Mouse (Mus musculus) liver, adult 10 weeks (tissue): ENCODE data around the gene Hist1h2bp. TPM values are rescaled to one million over a fixed set of nuclear protein-coding genes. Genes with fewer than 3 reads are reported as not detected.

Source experiments
- polyA plus RNA-seq: library from polyadenylated mRNA; stranded (reverse); fragments of 350-450 nt; fragmentation: Illumina TruSeq; extraction: RNeasy Lipid Tissue Mini Kit (QIAGEN cat#74804); gene quantifications from one replicate; pipeline ENCODE4 v1.2.3, GENCODE M21; 2014; ENCODE audit warnings: low read depth, low replicate concordance

Hist1h2bp gene
- polyA plus RNA-seq, result not detected

DNA sequence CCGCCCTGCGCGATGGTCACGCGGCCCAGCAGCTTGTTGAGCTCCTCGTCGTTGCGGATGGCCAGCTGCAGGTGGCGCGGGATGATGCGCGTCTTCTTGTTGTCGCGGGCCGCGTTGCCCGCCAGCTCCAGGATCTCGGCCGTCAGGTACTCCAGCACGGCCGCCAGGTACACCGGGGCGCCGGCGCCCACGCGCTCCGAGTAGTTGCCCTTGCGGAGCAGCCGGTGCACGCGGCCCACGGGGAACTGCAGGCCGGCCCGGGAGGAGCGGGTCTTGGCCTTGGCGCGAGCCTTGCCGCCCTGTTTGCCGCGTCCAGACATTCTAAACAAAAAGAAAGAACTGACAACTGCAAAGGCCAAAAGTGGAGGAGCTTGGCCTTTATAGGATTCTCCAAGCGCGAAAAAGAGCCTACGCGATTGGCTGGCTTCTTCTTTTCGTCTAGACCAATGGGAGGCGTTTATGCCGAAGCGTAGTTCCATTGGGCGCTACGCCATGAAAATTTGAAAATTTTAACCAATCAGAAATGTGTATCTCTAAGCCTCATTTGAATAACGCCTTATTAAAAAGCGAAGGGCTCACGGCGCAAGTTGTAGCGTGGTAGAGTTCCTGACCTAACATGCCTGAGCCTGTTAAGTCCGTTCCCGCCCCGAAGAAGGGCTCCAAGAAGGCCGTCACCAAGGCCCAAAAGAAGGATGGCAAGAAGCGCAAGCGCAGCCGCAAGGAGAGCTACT lies at the start of gene Hist1h2bp, which contains the start of gene Hist1h2an:
Hist1h2bp (plus strand) TSS at position 563 of the 731 bp plus-strand sequence.
Hist1h2an (minus strand) TSS at position 320 of the 731 bp plus-strand sequence.

DNA sequence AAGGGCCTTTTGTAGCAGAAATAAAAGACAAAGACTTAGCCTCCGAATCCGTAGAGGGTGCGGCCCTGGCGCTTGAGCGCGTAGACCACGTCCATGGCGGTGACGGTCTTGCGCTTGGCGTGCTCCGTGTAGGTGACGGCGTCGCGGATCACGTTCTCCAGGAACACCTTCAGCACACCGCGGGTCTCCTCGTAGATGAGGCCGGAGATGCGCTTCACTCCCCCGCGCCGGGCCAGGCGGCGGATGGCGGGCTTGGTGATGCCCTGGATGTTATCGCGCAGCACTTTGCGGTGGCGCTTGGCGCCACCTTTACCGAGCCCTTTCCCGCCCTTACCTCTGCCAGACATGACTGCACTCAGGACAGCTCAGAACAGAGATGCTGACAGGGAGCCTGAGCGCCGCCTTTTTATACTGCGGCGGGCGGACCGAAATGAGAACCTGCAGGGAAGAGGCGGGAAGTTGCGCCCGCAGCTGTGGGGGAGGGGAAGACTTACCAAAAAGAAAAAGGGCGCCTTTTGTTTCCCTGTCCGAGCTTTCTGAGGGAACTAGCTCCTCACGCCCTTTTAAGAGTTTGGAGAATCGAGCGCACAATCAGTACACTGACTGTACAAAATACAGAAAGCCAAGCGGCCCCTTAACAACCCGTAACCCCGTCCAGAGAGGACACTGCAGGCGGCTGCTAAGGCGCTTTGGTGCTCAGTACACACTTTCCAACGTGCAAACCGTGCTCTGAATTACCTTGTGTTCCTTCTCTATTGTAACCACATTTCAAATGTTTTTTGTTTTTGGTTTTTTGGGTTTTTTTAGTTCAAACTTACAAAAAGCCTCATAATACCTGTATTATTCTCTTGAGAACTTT lies 36.9 kb upstream of the Hist1h2bp start, which contains the start of gene Hist1h4k:
Hist1h4k (minus strand) TSS at position 347 of the 859 bp plus-strand sequence.

DNA sequence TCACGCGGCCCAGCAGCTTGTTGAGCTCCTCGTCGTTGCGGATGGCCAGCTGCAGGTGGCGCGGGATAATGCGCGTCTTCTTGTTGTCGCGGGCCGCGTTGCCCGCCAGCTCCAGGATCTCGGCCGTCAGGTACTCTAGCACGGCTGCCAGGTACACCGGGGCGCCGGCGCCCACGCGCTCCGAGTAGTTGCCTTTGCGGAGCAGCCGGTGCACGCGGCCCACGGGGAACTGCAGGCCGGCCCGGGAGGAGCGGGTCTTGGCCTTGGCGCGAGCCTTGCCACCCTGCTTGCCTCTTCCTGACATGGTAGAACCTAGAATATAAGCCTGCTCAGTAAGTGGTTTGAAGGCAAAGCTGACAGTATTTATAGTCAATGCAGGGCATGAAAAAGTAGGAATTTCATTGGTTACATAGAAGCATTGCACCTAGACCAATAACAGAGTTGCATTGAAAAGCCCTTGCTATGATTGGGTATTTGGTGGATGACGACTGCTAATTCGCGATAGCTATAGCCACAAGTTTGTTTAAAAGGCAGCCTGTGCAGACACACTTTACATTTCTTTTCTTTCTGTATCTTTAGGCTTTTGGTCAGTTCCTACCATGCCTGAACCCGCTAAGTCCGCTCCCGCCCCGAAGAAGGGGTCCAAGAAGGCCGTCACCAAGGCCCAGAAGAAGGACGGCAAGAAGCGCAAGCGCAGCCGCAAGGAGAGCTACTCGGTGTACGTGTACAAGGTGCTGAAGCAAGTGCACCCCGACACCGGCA lies 33.6 kb upstream of the Hist1h2bp start, which contains the start of the genes Hist1h2ak and Hist1h2bn:
Hist1h2ak (minus strand) TSS at position 304 of the 762 bp plus-strand sequence.
Hist1h2bn (plus strand) TSS at position 600 of the 762 bp plus-strand sequence.

DNA sequence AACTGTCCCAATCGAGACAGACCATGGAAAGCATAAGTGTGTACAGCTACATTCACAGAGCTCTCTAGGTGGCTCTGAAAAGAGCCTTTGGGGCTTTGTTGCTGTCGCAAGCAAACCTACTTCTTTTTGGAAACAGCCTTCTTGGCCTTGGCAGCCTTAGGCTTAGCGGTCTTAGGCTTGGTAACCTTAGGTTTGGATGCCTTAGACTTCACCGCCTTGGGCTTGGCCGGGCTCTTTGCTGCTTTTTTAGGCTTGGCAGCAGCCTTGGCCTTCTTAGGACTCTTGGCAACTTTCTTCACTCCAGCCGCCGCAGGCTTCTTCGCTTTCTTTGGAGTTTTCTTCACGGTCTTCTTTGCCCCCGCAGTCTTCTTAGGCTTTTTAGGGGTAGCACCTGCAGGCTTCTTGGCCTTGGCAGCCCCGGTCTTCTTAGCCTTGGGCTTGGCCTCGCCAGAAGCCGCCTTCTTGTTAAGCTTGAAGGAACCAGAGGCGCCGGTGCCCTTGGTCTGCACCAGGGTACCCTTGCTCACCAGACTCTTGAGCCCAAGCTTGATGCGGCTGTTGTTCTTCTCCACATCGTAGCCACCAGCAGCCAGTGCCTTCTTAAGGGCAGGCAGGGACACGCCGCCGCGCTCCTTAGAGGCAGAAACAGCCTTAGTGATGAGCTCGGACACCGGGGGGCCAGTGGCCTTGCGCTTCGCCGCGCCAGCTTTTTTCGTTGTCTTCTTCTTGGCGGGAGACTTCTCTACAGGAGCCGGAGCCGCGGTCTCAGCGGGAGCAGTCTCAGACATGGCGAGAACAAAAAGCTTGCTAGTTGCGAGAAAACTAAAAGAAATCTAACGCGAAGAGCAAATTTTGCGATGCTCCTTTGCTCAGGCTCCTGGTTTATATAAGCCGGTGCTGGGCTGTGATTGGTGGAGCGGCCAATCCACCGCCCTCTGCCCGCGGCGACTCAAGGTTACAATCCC lies 7.2 kb upstream of the Hist1h2bp start, which contains the start of gene Hist1h1b:
Hist1h1b (minus strand) TSS at position 859 of the 965 bp plus-strand sequence.

DNA sequence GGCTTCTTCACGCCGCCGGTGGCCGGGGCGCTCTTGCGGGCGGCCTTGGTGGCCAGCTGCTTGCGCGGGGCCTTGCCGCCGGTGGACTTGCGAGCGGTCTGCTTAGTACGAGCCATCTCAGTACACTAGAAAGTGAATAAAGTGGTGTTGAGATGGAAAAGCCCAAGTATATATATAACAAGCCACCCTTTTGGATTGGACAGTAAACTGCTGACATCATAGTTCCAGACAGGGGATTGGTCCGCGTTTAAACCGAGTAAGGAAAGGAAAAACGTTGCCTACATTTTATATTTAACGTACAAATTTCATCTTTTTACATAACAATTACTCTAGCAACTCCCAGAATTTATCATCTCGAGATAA lies 4.0 kb upstream of the Hist1h2bp start, which contains the start of gene Hist1h3i:
Hist1h3i (minus strand) TSS at position 116 of the 363 bp plus-strand sequence.

DNA sequence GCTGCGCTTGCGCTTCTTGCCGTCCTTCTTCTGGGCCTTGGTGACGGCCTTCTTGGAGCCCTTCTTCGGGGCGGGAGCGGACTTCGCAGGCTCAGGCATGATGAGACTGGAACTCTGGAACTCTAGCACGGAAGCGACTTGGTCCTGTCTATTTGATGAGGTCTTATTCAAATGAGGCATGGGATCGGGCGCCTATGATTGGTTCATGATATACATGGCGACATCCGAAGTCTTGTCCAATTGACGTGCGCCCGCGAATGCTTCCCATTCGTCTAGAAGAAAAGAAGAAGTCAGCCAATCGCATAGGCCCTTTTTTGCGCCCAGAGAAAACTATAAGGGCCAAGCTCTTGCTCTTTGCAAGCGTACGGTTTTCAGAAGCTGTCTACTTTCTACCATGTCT lies 22.8 kb downstream of the Hist1h2bp start, which contains the start of the genes Hist1h2bq and Hist1h2ao:
Hist1h2bq (minus strand) TSS at position 125 of the 400 bp plus-strand sequence.
Hist1h2ao (plus strand) TSS at position 393 of the 400 bp plus-strand sequence.

DNA sequence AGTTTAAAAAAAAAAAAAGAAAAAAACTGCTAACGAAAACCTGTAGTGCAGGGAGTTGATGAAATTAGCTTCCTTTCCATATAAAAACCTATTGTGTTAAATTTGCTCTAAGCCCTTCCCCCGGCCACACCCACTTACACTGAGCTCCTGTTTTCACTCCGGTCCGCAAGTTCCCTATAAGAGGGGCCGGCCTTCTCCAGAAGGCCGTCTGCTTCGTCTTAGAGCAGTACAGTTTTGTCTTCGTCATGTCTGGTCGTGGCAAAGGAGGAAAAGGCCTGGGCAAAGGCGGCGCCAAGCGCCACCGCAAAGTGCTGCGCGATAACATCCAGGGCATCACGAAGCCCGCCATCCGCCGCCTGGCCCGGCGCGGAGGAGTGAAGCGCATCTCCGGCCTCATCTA lies 24.3 kb downstream of the Hist1h2bp start, which contains the start of gene Hist1h4m:
Hist1h4m (plus strand) TSS at position 208 of the 400 bp plus-strand sequence.

DNA sequence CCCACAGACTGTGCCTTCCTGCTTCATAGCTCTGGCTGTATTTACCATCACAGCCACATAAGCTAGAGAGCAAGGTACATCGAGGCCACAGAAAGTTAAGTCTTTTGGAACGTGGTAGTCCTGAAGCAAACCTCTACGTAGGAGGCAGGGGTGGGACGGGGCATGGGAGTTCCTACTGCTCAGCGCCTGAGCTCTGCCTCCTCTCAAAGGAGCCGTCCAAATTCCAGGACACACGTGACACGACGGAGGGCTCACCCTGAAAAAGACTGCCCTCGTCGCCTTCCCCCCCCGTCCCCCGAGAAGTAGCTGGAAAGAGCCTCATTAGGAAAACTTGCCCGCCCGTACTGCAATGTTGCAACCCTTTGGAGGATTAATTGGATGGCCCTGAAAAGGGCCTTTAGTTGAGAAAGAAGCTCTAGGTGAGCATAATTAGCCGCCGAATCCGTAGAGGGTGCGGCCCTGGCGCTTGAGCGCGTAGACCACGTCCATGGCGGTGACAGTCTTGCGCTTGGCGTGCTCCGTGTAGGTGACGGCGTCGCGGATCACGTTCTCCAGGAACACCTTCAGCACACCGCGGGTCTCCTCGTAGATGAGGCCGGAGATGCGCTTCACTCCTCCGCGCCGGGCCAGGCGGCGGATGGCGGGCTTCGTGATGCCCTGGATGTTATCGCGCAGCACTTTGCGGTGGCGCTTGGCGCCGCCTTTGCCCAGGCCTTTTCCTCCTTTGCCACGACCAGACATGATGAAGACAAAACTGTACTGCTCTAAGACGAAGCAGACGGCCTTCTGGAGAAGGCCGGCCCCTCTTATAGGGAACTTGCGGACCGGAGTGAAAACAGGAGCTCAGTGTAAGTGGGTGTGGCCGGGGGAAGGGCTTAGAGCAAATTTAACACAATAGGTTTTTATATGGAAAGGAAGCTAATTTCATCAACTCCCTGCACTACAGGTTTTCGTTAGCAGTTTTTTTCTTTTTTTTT lies 44.4 kb downstream of the Hist1h2bp start, which contains the start of gene Hist1h4n:
Hist1h4n (minus strand) TSS at position 779 of the 977 bp plus-strand sequence.

DNA sequence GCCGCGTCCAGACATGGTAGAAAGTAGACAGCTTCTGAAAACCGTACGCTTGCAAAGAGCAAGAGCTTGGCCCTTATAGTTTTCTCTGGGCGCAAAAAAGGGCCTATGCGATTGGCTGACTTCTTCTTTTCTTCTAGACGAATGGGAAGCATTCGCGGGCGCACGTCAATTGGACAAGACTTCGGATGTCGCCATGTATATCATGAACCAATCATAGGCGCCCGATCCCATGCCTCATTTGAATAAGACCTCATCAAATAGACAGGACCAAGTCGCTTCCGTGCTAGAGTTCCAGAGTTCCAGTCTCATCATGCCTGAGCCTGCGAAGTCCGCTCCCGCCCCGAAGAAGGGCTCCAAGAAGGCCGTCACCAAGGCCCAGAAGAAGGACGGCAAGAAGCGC lies 46.2 kb downstream of the Hist1h2bp start, which contains the start of the genes Hist1h2ap and Hist1h2br:
Hist1h2ap (minus strand) TSS at position 47 of the 400 bp plus-strand sequence.
Hist1h2br (plus strand) TSS at position 283 of the 400 bp plus-strand sequence.

Other genes starting within 250 kb of the Hist1h2bp start
- not detected for gene Olfr1366, start 244.7 kb upstream of the Hist1h2bp start, polyA plus RNA-seq
- gene Olfr1535, start 227.6 kb upstream of the Hist1h2bp start, polyA plus RNA-seq, result not detected
- gene Olfr1364, start 205.7 kb upstream of the Hist1h2bp start, polyA plus RNA-seq, result not detected
- gene Olfr1362, start 173.4 kb upstream of the Hist1h2bp start, polyA plus RNA-seq, result not detected
- not detected for gene Olfr11, start 144.9 kb upstream of the Hist1h2bp start, polyA plus RNA-seq
- not detected for gene Olfr1361, start 124.1 kb upstream of the Hist1h2bp start, polyA plus RNA-seq
- not detected for gene Olfr1360, start 110.1 kb upstream of the Hist1h2bp start, polyA plus RNA-seq
- not detected for gene Olfr1359, start 89.3 kb upstream of the Hist1h2bp start, polyA plus RNA-seq
- not detected for gene Hist1h2bl, start 71.3 kb upstream of the Hist1h2bp start, polyA plus RNA-seq
- not detected for gene Hist1h2ai, start 71.0 kb upstream of the Hist1h2bp start, polyA plus RNA-seq
- not detected for gene Hist1h3h, start 69.8 kb upstream of the Hist1h2bp start, polyA plus RNA-seq
- gene Hist1h2bm, start 65.4 kb upstream of the Hist1h2bp start, polyA plus RNA-seq, result not detected
- 0.58 TPM for gene Hist1h4j, start 52.4 kb upstream of the Hist1h2bp start, polyA plus RNA-seq
- gene Hist1h4k, start 37.0 kb upstream of the Hist1h2bp start, polyA plus RNA-seq, result not detected
- gene Hist1h2ak, start 33.6 kb upstream of the Hist1h2bp start, polyA plus RNA-seq, result not detected
- gene Hist1h2bn, start 33.3 kb upstream of the Hist1h2bp start, polyA plus RNA-seq, result not detected
- gene Hist1h1b, start 6.8 kb upstream of the Hist1h2bp start, polyA plus RNA-seq, result not detected
- gene Hist1h3i, start 4.1 kb upstream of the Hist1h2bp start, polyA plus RNA-seq, result not detected
- not detected for gene Hist1h2an, start 243 bp upstream of the Hist1h2bp start, polyA plus RNA-seq
- gene Hist1h2bq, start 22.7 kb downstream of the Hist1h2bp start, polyA plus RNA-seq, result not detected
- gene Hist1h2ao, start 23.0 kb downstream of the Hist1h2bp start, polyA plus RNA-seq, result not detected
- gene Hist1h4m, start 24.3 kb downstream of the Hist1h2bp start, polyA plus RNA-seq, result not detected
- not detected for gene Hist1h4n, start 44.7 kb downstream of the Hist1h2bp start, polyA plus RNA-seq
- not detected for gene Hist1h2ap, start 46.0 kb downstream of the Hist1h2bp start, polyA plus RNA-seq
- gene Hist1h2br, start 46.3 kb downstream of the Hist1h2bp start, polyA plus RNA-seq, result not detected
- not detected for gene Zfp184, start 157.6 kb downstream of the Hist1h2bp start, polyA plus RNA-seq
- not detected for gene Pom121l2, start 193.7 kb downstream of the Hist1h2bp start, polyA plus RNA-seq
- gene Prss16, start 222.3 kb downstream of the Hist1h2bp start, polyA plus RNA-seq, result 0.42 TPM
- not detected for gene Hist1h2ah, start 248.1 kb downstream of the Hist1h2bp start, polyA plus RNA-seq
- gene Hist1h2bk, start 248.4 kb downstream of the Hist1h2bp start, polyA plus RNA-seq, result not detected